Mouse (Mus musculus) layer of hippocampus, postnatal 10 days (tissue): ENCODE data around the gene 2210016L21Rik. TPM values are rescaled to one million over a fixed set of nuclear protein-coding genes. Genes with fewer than 3 reads are reported as not detected.
"Not testable (repeated sequence)": the region's sequence is repeated elsewhere in the genome, so short reads cannot be mapped to it uniquely, and the experiment has no call there.

Experiments used
- DNase-seq, 2 experiments: peaks; one replicate each; pipeline ENCODE4 v3.0.0; 2021; ENCODE audit warnings: low spot score in 2 of 2
- long read RNA-seq: library from polyadenylated mRNA; stranded (forward); transcript quantifications from one replicate; pipeline ENCODE4 v2.0.0, GENCODE M21; 2023
- total RNA-seq, 2 experiments: library from RNA; stranded (reverse); gene quantifications; 2 replicates each; pipeline ENCODE4 v1.2.3; 2021

2210016L21Rik gene
- total RNA-seq = 100 to 1,000 TPM; 181 to 193 TPM
- long read RNA-seq, transcript 2210016L21Rik-201 (6 exons, 2,607 nt) = major isoform, 191 of 213 reads
- long read RNA-seq, partial matches to known transcripts = 4 of 213 reads
- long read RNA-seq, other reads (novel, unspliced or antisense) = 18 of 213 reads

GRCm38 (mm10) chr5:114942074-114942765 is at the start of gene 2210016L21Rik:
Gene 2210016L21Rik (plus strand): TSS chr5:114942158.
- DNase-seq = peak; percentile 86 to 89

GRCm38 (mm10) chr5:114895542-114895941 is 46.4 kb upstream of the 2210016L21Rik start:
- DNase-seq = no peak

- no peak for DNase-seq
Measured at GRCm38 (mm10) chr5:114896688-114897373, 45.1 kb upstream of the 2210016L21Rik start, which contains the start of gene Oasl2. Gene Oasl2 (plus strand): TSS chr5:114896936.

DNA sequence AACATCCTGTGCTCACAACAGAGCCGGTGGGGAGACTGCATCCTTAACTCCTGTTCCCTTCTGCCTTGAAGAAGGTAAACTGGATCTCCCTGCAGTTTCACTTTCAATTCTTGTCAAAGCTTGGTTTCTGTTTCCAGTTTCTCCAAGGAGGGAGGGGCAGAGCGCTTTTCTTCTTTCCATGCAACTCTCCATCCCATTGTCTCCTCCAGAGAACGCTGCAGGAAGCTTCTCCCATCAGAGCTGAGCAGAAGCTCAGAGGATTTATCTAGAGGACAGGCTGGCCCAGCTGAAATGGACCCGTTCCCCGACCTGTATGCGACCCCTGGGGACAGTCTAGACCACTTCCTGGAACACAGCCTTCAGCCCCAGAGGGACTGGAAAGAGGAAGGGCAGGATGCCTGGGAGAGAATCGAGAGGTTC is 44.6 kb upstream of the 2210016L21Rik start:
- DNase-seq = no peak

DNA sequence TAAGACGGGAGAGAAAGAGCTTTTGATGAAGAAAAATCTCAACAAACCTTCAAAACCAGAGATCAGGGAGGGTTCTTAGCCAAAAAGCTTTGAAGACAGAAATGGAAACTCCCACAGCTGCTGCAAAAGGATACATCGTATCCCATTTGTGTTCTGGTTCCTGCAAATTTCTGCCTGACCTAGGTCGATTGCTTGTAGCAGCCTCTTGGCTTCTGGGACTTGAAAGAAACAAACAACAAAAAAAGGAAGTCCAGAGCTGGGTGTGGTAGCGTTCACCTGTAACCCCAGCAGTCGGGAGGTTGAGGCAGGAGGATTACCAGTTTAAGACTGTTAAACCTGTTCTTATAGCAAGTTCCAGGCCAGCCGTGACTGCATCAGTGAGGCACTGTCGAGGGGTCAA is 43.1 kb upstream of the 2210016L21Rik start:
- DNase-seq = no peak

DNA sequence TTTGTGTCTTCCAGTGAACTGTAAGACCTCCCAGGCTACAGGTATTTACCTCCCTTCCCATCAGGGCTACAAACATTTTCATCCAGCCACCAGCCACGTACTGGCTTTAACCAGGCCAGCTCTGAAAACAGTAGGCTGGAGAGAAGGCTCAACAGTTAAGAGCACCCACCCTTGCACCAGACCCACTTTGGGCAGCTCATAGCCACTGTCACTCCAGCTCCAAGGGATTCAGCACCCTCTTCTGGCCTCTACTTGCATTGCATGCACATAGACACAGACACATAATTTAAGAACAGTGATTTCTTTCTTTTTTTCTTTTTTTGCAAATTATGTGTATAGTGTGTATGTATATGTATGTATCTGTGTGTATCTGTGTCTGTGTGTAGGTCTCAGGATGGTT is 39.5 kb upstream of the 2210016L21Rik start:
- peak; percentile 53 to 61 for DNase-seq

DNA sequence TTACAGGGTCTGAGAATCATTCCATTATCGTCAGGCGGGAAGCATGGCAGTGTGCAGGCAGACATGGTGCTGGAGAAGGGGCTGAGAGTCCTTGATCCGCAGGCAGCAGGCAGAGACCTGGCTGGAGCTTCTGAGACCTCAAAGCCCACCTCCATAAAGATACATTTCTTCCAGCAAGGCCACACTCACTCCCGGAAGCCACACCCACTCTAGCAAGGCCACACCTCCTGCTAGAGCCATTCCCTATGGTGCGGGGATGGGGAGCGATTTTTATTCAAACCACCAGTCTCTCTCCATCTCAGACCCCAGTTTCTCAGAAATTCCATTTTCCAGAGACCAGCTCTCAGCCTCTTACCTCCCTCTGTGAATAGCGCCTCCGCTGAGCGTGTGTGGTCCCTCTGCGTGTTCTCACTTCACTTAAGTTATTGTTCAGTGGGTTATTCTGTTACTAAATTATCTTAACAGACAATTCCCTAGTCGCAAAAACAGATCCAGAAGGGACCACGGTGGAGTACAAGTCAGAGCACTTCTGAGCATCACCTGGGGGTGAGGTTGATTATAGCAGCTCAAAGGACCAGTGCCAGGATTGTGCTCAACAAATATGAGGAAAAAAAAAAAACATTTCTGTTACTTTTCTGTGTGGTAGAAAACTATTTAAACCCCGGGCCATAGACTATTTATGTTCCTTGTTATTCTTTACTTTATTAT is 33.2 kb upstream of the 2210016L21Rik start:
- no peak for DNase-seq

DNA sequence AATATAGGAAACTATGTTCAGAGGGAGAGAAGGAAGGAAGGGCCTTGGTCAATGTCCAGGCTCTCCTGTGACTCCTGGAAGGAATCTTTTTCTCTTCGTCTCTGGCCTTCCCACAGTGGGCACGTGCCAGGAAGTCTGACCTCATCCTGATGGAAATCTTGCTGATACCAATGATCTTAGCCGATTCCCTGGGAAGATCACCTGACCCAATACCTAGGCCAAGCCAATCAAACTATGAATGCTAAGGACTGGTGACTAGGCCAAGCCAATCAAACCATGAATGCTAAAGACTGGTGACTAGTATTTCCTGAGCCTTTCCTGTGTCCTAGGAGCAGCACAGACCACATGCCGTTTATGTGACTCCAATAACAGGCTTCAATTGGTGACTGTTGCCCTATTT is 28.3 kb upstream of the 2210016L21Rik start:
- DNase-seq = no peak

DNA sequence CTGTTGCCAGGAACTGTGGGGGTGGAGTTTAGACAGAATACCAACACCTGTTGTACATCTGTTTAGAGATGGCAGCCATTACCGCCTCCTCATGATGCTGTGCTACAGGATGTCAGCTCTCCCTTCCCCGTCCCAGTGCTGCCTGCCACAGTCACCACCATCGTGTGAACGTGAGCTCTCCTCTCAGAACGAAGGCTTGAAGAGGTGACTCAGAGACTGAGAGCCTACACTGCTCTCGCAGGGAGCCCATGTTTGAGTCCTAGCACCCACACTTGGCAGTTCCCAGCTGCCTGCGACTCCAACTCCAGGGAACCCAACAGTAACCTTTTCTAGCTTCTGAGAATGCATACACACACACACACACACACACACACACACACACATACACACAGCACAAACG is 27.1 kb upstream of the 2210016L21Rik start:
- no peak for DNase-seq

- DNase-seq = no peak
Measured at GRCm38 (mm10) chr5:114915854-114916253, 26.1 kb upstream of the 2210016L21Rik start.

DNA sequence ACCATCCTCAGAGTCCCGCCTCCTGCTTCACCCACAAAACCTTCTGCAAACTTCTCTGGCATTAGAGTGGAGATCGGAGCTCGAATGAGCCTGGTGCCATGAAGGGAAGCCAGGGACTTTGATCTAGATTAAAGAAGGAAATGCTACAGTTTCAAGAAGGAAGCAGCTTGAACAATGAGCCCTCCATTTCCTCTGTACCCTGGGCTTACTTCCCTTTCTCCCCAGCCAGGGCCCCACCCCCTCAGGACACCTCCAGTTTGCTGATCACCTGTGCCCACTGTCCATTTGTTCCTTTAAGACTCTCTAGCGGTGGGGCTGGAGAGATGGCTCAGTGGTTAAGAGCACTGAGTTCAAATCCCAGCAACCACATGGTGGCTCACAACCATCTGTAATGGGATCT is 25.2 kb upstream of the 2210016L21Rik start:
- DNase-seq = no peak

GRCm38 (mm10) chr5:114917357-114917756 is 24.6 kb upstream of the 2210016L21Rik start:
- DNase-seq = not testable (repeated sequence)

DNA sequence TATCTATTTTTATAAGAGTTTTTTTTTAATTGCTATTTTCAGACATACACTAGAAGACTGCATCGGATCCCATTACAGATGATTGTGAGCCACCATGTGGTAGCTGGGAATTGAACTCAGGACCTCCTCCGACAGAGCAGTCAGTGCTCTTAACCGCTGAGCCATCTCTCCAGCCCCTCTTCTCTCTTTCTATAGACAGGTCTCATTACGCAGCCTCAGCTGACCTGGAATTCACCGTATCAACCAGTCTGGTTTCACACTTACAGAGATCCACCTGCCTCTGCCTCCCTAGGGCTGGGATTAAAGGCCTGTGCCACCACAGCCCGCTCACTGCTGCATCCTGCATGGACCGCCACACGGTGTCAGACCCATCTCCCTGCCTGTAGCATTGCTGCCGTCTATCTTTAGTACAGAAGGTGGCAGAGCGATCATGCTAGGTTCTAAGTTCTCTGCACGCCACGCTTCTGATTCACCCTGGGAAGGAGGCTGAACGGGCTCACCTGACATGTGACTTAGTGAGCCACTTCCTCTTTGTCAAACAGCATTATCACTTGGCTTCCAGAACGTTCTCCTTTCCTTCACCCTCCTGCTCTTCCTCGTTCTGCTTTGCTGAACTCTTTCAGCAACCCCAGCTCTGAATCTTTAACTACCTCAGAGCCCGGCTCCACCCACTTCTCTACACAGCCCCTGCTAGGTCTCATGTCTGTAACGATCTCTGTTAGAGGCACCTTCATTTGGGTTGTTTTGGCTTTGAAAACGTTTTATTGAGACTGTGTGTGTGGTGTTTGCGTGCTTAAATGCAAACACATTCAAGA is 20.2 kb upstream of the 2210016L21Rik start:
- DNase-seq = no peak

- no peak for DNase-seq
Measured at GRCm38 (mm10) chr5:114922366-114922731, 19.6 kb upstream of the 2210016L21Rik start.

GRCm38 (mm10) chr5:114922998-114923473 is 18.9 kb upstream of the 2210016L21Rik start, which contains the start of gene Oasl1:
Gene Oasl1 (plus strand): TSS chr5:114923240.
- no peak for DNase-seq

GRCm38 (mm10) chr5:114926153-114926684 is 15.7 kb upstream of the 2210016L21Rik start:
- DNase-seq = no peak

GRCm38 (mm10) chr5:114926753-114927152 is 15.2 kb upstream of the 2210016L21Rik start:
- DNase-seq = no peak

DNA sequence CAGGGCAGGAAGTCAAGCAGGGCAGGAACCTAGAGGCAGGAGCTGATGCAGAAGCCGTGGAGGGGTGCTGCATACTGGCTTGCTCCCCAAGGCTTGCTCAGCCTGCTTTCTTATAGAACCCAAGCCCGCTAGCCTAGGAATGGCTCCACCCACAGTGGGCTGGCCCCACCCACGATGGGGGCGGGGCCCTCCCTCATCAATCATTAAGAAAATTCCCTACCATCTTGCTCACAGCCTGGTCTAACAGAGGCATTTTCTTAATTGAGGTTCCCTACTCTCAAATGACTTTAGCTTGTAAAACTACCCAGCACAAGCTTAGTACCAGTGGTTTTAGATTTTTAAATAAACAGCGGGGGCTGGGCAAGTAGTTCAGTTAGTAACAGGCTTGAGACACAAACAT is 10.3 kb upstream of the 2210016L21Rik start:
- no peak for DNase-seq

DNA sequence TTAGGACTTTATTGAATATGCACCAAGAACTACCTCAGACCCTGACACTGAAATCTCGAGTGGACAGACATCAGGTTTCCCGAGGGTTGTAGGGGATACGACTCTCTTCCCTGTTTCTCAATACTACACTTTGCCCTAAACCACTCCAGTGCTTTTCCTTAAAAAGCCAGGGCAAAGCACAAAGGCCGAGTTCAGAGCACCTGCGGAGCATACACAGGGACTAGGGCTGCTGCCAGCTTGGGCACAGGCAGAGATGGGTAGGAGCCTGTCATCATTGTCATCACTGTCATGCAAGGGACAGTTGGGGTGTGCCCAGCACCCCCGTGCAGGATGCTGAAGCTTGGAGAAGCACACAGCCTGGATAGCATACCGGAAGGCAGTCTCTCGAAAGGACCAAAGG is 8.8 kb upstream of the 2210016L21Rik start:
- DNase-seq = no peak

GRCm38 (mm10) chr5:114935838-114936237 is 6.1 kb upstream of the 2210016L21Rik start:
- DNase-seq = no peak
